Mouse (Mus musculus): ENCODE measurements around the gene B4galnt3.
"Not testable (repeated sequence)": the region's sequence is repeated elsewhere in the genome, so short reads cannot be mapped to it uniquely, and the experiment has no call there.

B4galnt3 gene

DNA sequence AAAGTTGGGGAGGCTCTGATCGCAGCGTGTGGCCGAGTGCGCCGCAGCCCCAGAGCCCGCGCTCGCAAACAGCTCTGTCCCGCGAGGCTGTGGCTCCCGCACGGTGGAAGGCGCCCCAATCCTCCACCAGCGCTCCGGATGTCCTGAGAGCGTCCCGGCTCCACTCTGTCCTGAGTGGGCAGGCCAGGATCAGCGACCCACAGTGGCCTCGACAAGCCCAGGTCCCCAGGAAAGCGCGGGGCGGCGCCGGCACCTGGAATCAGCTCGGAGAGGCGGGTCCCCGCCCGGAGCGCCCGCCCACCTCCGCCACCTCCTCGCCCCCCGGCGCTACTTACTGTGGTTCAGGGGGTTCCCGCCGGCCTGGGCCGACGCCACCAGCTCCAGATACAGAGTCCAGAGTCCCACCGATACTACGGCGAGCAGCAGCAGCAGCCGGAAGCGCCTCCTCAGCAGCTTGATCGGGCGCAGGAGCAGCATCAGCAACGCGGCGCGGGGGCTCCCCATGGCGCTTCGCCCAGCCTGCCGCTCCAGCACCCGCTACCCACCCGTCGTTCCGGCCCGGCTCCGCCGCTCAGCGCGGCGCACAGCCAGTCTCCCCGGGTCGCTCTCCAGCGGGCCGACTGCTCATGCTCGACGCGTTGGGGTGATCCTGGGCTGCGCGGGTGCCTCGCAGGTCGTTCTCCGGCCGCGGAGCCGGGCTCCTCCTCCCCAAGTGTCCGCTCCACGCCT is at the start of gene B4galnt3, which contains the start of gene D330020A13Rik:
Gene B4galnt3, minus strand, starts transcription at position 504 of the 729 bp plus-strand sequence.
Gene D330020A13Rik, plus strand, starts transcription at position 309 of the 729 bp plus-strand sequence.
- DNase-seq (ENCODE audit: low read depth, low spot score): no peak

GRCm38 (mm10) chr6:120343992-120344391 is 49.6 kb upstream of the B4galnt3 start:
- no peak for DNase-seq (ENCODE audit: low read depth, low spot score)

GRCm38 (mm10) chr6:120332351-120332750 is 38.0 kb upstream of the B4galnt3 start:
- DNase-seq (ENCODE audit: low read depth, low spot score): no peak

DNA sequence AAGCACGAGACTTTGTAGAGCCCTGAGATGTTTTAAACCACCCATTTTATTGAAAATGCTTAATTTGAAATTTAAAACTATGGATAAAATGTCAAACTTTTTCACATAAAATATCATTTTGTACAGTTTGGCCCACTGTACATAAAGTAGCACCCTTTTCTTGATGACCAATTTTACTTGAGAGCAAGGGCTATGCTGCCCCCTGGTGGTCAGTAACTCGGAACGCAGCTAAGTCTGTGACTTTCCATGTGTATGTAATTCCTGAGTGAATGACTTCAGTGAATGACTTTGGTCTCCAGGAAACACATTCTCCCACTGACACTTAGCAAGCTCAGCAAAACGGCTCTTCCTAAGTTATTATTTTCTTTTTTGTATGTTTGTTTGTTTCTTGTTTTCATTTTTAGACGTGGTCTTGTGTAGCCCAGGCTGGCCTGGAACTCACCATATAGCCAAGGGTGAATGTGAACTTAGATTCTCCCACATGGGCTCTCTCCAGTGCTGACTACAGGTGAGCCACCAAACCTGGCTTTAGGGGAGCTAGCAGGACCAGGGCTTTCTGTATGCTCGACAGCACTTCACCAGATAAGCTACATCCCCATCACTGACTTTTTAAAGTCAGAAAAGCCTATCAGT is 30.1 kb upstream of the B4galnt3 start:
- peak; percentile 84 for DNase-seq (ENCODE audit: low read depth, low spot score)

DNA sequence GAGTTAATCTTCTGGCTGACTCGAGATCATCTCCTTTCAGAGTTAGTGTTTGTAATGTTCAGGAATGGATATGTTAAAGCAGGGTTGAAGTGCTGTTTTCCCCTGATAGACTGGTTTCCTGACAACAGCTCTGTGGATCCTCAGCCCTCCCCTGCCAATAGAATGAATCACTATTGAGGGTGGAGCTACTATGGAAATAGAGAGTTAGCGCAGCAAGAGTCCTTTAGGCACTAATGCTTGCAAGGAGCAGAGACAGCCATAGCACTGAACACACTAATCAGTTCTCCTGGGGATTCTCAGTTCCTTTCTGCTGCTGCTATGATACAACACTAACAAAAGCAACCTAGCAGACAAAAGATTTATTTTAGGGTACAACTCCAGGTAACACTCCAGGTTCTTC is 26.0 kb upstream of the B4galnt3 start:
- no peak for DNase-seq (ENCODE audit: low read depth, low spot score)

GRCm38 (mm10) chr6:120319129-120319528 is 24.8 kb upstream of the B4galnt3 start:
- DNase-seq (ENCODE audit: low read depth, low spot score): no peak

DNA sequence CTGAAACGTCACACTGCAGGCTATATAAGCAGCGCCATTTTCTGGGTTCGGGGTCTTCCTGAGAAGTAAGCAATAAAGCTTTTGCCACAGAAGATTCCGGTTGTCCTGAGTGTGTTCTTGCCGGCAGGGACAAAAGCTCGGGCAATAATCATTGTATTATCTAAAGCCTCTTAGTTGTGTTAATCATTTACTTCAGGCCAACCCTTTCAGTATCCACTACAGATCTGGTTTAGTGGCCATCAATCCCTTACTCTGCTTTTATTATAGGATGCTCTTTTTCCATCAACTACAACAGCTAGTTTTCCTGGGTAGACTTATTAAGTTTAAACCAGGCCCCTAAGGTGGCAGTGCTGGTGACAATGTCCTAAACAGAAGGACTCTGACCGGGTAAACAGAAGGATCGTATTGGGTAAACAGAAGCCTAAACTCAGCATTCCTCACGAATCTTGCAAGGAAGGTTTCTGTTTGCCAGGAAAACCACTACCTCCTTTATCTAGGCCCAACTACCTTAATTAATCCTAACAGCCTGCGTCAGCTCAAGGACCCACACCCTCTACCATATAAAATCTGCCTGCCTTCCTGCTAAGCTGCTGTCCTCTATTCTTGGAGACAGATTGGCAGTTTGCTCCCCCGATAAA is 24.1 kb upstream of the B4galnt3 start:
- DNase-seq (ENCODE audit: low read depth, low spot score): no peak

DNA sequence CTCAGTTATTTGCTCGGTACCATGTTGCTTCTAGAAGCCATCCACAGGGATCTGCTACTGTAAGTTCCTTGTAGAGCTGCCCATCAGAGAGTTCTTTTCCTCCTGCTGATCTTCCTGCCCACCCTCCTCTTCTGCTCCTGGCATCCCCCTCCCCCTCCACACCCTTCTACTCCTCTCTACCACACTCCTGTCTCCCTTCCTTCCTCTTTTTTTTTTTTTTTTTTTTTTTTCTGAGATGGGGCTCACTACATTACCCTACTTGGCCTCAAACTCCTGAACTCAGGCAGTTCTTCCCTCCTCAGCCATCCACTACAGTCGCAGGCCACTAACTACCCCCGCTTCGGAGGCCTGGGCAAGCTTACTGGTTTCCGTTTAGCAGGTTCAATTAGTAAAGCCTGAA is 18.1 kb upstream of the B4galnt3 start:
- DNase-seq (ENCODE audit: low read depth, low spot score): no peak

DNA sequence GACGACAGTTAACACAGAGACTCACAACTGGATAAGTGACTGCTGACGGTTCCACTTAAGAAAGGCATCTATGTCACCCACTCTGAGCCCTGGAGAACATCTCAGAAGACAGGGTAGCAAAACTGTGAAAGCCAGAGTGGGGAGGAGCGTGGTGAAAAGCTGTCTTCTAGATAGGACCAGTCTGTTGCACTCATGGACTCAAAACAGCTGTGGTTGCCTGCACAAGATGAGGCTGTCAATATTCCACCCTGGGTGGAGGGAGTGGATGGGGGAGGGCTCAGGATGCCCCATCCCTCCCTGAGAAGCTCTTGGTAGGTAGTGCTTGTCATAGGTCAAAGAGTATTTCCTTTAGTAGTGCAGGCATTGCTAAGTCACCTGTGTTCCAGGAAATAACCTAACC is 15.4 kb upstream of the B4galnt3 start:
- DNase-seq (ENCODE audit: low read depth, low spot score): no peak

DNA sequence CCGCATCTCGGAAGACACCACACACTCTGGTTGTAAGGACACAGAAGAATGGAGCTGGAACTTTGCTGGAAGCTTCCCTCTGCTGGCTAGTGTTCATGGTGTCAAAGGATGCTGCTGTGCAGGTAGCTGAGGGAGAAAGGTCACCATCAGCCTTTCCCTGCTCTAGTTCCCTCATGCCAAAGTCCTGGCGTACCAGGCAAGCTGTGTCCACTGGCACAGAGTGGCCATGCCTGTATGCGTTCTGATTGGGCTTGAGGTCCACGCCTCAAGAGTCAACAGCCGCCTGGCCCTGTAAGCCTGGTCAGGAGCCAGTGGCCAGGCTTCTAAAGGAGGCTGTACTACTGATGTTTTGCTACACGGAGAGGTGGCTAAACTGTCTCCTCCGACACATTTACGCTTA is 15.0 kb upstream of the B4galnt3 start:
- no peak for DNase-seq (ENCODE audit: low read depth, low spot score)

DNA sequence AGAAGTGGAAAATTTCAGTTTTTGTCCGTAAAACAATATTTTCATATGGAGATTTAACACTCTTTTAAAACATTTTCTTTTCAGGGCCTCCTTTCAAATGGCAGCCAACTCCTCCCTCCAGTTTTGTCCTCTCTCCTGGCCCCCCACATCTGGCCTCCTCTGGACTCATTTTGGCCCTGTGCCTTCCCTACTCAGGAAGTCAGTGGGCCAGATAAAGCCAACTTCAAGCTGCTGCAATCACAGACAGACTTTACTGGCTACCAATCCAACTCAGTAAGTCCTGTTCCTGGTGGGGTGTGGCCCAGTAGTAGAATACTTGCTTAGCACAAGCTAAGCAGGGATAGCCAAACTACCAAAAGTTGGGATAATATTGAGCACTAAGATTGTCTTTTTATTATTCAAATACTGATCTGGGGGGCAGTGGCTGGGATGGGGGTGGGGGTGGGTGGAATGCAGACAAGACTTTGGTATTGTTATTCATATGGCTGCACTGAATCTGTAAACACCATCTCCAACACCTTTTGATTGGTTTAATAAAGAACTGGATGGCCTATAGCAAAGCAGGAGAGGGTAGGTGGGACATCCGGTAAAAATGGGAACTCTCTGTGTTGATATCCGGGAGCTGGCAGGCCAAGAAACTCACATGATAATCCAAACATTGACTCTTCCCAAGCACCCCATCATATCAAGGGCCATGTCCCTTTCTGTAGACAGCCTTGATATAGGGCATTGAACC is 12.7 kb upstream of the B4galnt3 start:
- no peak for DNase-seq (ENCODE audit: low read depth, low spot score)

DNA sequence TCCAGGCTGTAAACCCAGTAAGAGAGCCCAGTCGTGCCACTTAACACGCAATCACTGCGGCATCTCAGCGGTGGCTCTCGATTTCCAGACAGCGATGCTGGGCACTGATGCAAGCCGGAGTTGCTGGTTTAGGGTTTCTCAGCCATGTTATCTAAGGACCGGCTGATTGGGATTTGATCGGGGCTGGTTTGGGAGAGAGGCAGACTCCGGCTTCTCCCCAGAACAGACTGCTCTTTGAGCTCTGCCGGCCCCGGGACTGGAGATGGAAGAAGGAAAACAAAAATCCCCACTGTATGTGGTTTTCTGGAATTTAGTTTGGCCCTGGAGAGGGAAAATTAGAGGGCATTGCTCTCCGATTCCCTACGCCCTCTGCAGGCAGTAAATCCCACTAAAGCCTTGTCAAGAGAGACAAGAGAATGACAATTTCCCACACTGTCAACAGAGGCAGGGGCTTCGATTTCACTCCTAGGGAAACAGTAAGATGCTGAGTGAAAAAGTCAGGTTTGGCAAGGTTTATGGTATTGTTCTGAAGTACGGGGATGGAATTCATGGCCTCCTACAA is 8.5 kb upstream of the B4galnt3 start:
- DNase-seq (ENCODE audit: low read depth, low spot score): no peak

DNA sequence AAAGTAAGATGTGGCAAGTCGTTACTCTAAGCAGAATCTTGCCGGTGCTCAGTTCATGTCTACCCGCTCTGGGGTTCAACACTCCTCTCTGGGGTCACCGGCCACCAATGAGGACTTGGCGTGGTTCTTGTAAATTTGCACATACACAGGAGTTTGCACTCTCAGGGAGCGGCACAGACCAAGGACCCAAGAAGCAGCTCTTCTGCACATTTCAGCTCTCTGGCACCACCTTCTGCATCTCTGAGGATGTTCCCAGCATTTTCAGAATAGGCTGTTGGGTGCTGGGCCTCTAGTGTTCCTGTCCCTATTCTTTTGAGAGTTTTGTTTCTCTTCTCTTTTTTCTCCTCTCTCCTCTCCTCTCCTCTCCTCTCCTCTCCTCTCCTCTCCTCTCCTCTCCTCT is 6.8 kb upstream of the B4galnt3 start:
- DNase-seq (ENCODE audit: low read depth, low spot score): peak; percentile 68

- DNase-seq (ENCODE audit: low read depth, low spot score): not testable (repeated sequence)
Observed at GRCm38 (mm10) chr6:120296589-120296988, 2.2 kb upstream of the B4galnt3 start.

- DNase-seq (ENCODE audit: low read depth, low spot score): peak; percentile 91
Observed at GRCm38 (mm10) chr6:120294785-120295133, 400 bp upstream of the B4galnt3 start.

- no peak for DNase-seq (ENCODE audit: low read depth, low spot score)
Observed at GRCm38 (mm10) chr6:120291396-120292009, 2.9 kb downstream of the B4galnt3 start.

DNA sequence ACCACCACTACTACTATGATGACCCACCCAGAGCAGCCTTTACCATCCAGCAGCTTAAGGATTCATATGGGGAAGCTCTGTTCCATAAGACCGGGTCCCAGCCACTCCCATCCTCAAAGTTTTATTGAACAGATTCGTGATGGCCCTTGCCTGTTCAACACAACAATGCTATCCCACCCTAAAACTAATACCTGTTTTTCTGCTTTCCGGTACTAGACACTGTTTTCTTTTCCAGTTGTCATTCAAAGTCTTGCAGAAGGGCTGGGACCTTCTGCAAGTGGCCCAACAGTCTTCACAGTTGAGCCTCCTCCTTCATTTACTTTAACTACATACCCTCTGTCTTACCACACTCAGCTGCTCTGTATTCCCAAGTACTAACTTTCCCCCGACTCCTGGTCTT is 4.9 kb downstream of the B4galnt3 start:
- DNase-seq (ENCODE audit: low read depth, low spot score): no peak

- DNase-seq (ENCODE audit: low read depth, low spot score): no peak
Observed at GRCm38 (mm10) chr6:120288541-120288940, 5.8 kb downstream of the B4galnt3 start.

GRCm38 (mm10) chr6:120287279-120287678 is 7.1 kb downstream of the B4galnt3 start:
- DNase-seq (ENCODE audit: low read depth, low spot score): no peak

DNA sequence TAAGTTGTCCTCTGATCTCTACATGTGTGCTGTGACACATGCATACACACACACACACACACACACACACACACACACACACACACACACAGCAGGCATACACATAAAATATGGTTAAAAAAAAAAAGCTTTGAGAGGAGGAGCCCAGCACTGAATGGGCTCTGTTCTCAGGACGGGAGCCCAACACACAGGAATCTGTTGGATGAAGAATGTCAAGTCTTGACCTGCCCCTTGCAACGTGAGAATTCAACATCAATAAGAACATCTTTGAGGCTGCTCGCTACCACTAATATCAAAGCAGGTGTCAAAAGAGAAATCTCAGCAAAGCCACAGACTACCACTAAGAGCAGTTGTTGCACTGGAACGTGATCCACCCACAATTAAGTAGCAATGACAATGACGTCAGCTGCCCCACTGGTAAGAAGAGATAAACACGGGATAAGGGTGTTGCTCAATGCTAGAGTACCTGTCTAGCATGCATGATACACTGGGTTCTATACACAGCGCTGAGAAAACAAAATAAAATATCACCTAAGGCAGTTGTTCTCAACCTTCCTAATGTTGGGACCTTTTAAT is 17.4 kb downstream of the B4galnt3 start:
- DNase-seq (ENCODE audit: low read depth, low spot score): no peak

- no peak for DNase-seq (ENCODE audit: low read depth, low spot score)
Observed at GRCm38 (mm10) chr6:120275301-120275700, 19.1 kb downstream of the B4galnt3 start.

Data from WW6 (cell line).